Mouse (Mus musculus): Measurements from ENCODE around the gene A630076J17Rik. TPM values are rescaled to one million over a fixed set of nuclear protein-coding genes. Genes with fewer than 3 reads are reported as not detected.

The A630076J17Rik gene
- total and polyA plus RNA-seq, 3 experiments = not detected

DNA sequence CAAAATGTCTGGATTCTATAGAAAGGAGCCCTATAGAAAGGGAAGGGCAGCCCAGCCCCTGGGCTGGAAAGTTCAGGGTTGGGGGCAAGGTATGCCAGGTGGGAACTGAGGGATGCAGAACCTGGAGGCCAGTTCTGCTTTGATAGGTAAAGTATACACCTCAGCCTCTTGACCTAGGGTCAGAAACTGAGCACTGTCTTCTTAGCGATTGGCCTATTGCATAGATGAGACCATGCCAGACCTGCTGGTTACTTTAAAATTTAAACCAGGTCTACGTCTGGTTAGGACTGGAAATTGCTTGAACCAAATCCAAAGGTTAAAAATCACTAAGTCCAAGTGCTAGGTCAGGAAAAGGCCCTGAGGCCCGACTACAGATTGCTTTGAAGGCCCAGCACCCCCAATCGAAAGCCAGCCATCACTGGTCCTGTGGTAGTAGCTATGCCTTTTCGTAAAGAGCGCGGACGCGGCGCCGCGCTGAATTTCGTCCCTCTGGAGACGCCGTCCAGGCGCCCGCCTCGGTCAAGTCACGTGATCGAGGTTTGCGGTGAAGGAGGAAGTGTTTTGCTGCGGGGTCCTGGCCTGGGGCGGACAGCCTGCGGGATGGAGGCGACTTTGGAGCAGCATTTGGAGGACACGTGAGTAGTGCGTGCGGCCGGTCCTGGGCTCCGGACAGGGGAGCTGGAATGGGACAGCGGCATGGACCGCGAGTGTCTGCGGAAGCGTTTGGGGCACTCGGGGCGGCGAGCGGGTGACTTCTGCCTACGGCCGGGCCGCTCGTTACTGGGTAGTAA is 48.3 kb downstream of the A630076J17Rik start, which contains the start of gene Lamtor5:
Gene Lamtor5, plus strand, starts transcription at position 380 of the 791 bp plus-strand sequence.
- H3K36me3 ChIP-seq (ENCODE audit: control insufficient read depth in 1 of 2, insufficient read depth in 2 of 2, low read length in 2 of 2) = peaks cover 0 to 6% of the 10 kb centered on the region in 2 experiments; a peak in 2 of 4 replicates
- H3K79me2 ChIP-seq (ENCODE audit: control insufficient read depth, insufficient read depth, low read length, poor library complexity) = peaks cover 10% of the 10 kb centered on the region
- peak within 1 kb of the TSS; percentile 66 to 68 for H3K4me3 ChIP-seq (ENCODE audit: control insufficient read depth in 1 of 2, insufficient read depth in 1 of 2, low read depth in 2 of 2, low read length in 2 of 2)
- peak within 1 kb of the TSS; percentile 63 for H3K9ac ChIP-seq (ENCODE audit: control insufficient read depth, low read depth, low read length, poor library complexity, severe bottlenecking)
- H3K9me3 ChIP-seq (replicated peaks; ENCODE audit: insufficient read depth, low read length) = no peaks in the 10 kb centered on the region
- no peak within 1 kb of the TSS for H3K27ac ChIP-seq (ENCODE audit: control insufficient read depth, low read depth, low read length)
- no peaks in the 10 kb centered on the region for H3K27me3 ChIP-seq (ENCODE audit: control insufficient read depth in 1 of 2, insufficient read depth in 2 of 2, low read length in 2 of 2)
- peaks cover 0 to 4% of the 10 kb centered on the region in 2 experiments; a peak in 2 of 4 replicates for H3K4me1 ChIP-seq (ENCODE audit: control insufficient read depth in 1 of 2, insufficient read depth in 2 of 2, low read length in 2 of 2)
- peak; percentile 93 for DNase-seq (ENCODE audit: low read depth, low spot score)
- TF ChIP-seq MAZ (IDR thresholded peaks at IDR 0.05; ENCODE audit: low read depth, low read length) (no peak), NELFE (IDR thresholded peaks at IDR 0.05; ENCODE audit: low read depth, low read length) (peak; percentile 58), ZNF384 (IDR thresholded peaks at IDR 0.05; ENCODE audit: low read depth, low read length) (no peak), TBP (IDR thresholded peaks at IDR 0.05; ENCODE audit: low read depth, low read length) (peak; percentile 62; the same call in 1 of the 2 replicates), CTCF (IDR thresholded peaks at IDR 0.05 in 2 of 3, conservative IDR thresholded peaks at IDR 0.05 in 1 of 3; ENCODE audit: control insufficient read depth in 1 of 3, insufficient read depth in 1 of 3, low read depth in 2 of 3, low read length in 3 of 3, poor library complexity in 1 of 3, severe bottlenecking in 1 of 3) (no peak), MYB (IDR thresholded peaks at IDR 0.05; ENCODE audit: low read depth, low read length) (no peak), SIN3A (IDR thresholded peaks at IDR 0.05; ENCODE audit: low read length) (peak; percentile 95), JUND (IDR thresholded peaks at IDR 0.05; ENCODE audit: low read depth, low read length) (no peak), KAT2A (conservative IDR thresholded peaks at IDR 0.05; ENCODE audit: low read depth, low read length) (peak; percentile 59; the same call in 1 of the 2 replicates), CHD2 (IDR thresholded peaks at IDR 0.05; ENCODE audit: low read length) (no peak), HCFC1 (IDR thresholded peaks at IDR 0.05; ENCODE audit: low read depth, low read length) (peak; percentile 91), TAL1 (IDR thresholded peaks at IDR 0.05; ENCODE audit: low read length) (no peak), EP300 (IDR thresholded peaks at IDR 0.05; ENCODE audit: low read depth in 1 of 2, low read length in 2 of 2) (no peak), ETS1 (IDR thresholded peaks at IDR 0.05; ENCODE audit: low read depth, low read length) (no peak), GATA1 (IDR thresholded peaks at IDR 0.05; ENCODE audit: low read depth, low read length) (no peak), GABPA (IDR thresholded peaks at IDR 0.05; ENCODE audit: low read depth, low read length) (no peak), UBTF (IDR thresholded peaks at IDR 0.05; ENCODE audit: borderline replicate concordance, insufficient read depth, low read depth, low read length) (no peak), NRF1 (IDR thresholded peaks at IDR 0.05; ENCODE audit: insufficient read depth, low read depth, low read length, poor library complexity, severe bottlenecking) (no peak), MXI1 (IDR thresholded peaks at IDR 0.05; ENCODE audit: low read depth, low read length) (peak; percentile 77), MAFK (IDR thresholded peaks at IDR 0.05; ENCODE audit: borderline replicate concordance, low read depth, low read length) (no peak), MAX (IDR thresholded peaks at IDR 0.05; ENCODE audit: low read length) (peak; percentile 79), POLR2AphosphoS5 (IDR thresholded peaks at IDR 0.05; ENCODE audit: borderline replicate concordance, low read depth, low read length) (no peak), ZKSCAN1 (IDR thresholded peaks at IDR 0.05; ENCODE audit: low read depth, low read length) (no peak), BHLHE40 (IDR thresholded peaks at IDR 0.05; ENCODE audit: borderline replicate concordance, low read depth, low read length) (peak; percentile 81), CHD1 (IDR thresholded peaks at IDR 0.05; ENCODE audit: low read depth, low read length) (no peak), MEF2A (IDR thresholded peaks at IDR 0.05; ENCODE audit: extremely low read depth, insufficient replicate concordance, low read depth, low read length, poor library complexity, severe bottlenecking) (no peak), E2F4 (IDR thresholded peaks at IDR 0.05; ENCODE audit: borderline replicate concordance, low read depth, low read length) (no peak; the same call in 1 of the 2 replicates), POLR2AphosphoS2 (IDR thresholded peaks at IDR 0.05; ENCODE audit: low read length) (peak; percentile 75), POLR2A (IDR thresholded peaks at IDR 0.05; ENCODE audit: control insufficient read depth in 1 of 2, insufficient read depth in 1 of 2, low read depth in 1 of 2, low read length in 2 of 2, poor library complexity in 1 of 2) (peak; percentile 59 to 69; a peak in 2 of 4 replicates), TCF12 (IDR thresholded peaks at IDR 0.05; ENCODE audit: low read depth, low read length) (no peak), RAD21 (IDR thresholded peaks at IDR 0.05; ENCODE audit: low read depth, low read length) (no peak), SMC3 (IDR thresholded peaks at IDR 0.05; ENCODE audit: low read depth, low read length) (no peak), ZC3H11A (IDR thresholded peaks at IDR 0.05; ENCODE audit: low read depth, low read length) (no peak), USF2 (IDR thresholded peaks at IDR 0.05; ENCODE audit: borderline replicate concordance in 1 of 2, insufficient read depth in 1 of 2, low read depth in 1 of 2, low read length in 2 of 2) (peak; percentile 71 to 85; a peak in 3 of 4 replicates), ZMIZ1 (IDR thresholded peaks at IDR 0.05; ENCODE audit: low read depth, low read length) (no peak), RCOR1 (IDR thresholded peaks at IDR 0.05; ENCODE audit: low read depth, low read length) (no peak)
